Mouse (Mus musculus): ENCODE data around the gene Ercc1. TPM values are rescaled to one million over a fixed set of nuclear protein-coding genes. Genes with fewer than 3 reads are reported as not detected.

The Ercc1 gene
- total RNA-seq, 1 experiment from 2014 or later = 28.0 TPM

- no peak for ATAC-seq (replicated peaks in 1 of 2; ENCODE audit: insufficient read depth in 1 of 2, low FRiP score in 2 of 2, low TSS enrichment in 1 of 2, low read depth in 1 of 2, poor library complexity in 2 of 2, severe bottlenecking in 2 of 2)
These were observed 10.4 kb downstream of the Ercc1 start for GRCm38 (mm10) chr7:19354991-19355390.

- ATAC-seq (replicated peaks in 1 of 2; ENCODE audit: insufficient read depth in 1 of 2, low FRiP score in 2 of 2, low TSS enrichment in 1 of 2, low read depth in 1 of 2, poor library complexity in 2 of 2, severe bottlenecking in 2 of 2) = no peak
These were observed 11.7 kb downstream of the Ercc1 start for GRCm38 (mm10) chr7:19356311-19356710.

GRCm38 (mm10) chr7:19357381-19358375, 13.1 kb downstream of the Ercc1 start:
- ATAC-seq (replicated peaks in 1 of 2; ENCODE audit: insufficient read depth in 1 of 2, low FRiP score in 2 of 2, low TSS enrichment in 1 of 2, low read depth in 1 of 2, poor library complexity in 2 of 2, severe bottlenecking in 2 of 2) = no peak

DNA sequence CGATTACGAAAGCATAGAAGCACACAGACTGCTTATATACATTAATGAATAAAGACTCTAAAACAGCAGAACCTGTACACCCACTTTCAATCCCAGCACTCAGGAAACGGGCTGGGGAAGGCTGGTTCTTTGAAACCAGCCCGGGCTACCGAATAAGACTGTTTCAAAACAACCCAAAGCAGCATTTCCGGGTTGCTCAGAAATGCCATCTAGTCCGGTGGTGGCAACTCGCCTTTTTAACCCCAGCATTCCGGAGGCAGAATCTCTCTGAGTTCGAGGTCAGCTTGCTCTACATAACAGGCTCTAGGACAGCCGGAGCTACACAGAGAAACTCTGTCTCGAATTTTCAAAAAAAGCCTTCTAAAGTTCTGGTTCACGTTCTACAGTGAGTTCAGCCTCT, 14.1 kb downstream of the Ercc1 start:
- no peak for ATAC-seq (replicated peaks in 1 of 2; ENCODE audit: insufficient read depth in 1 of 2, low FRiP score in 2 of 2, low TSS enrichment in 1 of 2, low read depth in 1 of 2, poor library complexity in 2 of 2, severe bottlenecking in 2 of 2)

DNA sequence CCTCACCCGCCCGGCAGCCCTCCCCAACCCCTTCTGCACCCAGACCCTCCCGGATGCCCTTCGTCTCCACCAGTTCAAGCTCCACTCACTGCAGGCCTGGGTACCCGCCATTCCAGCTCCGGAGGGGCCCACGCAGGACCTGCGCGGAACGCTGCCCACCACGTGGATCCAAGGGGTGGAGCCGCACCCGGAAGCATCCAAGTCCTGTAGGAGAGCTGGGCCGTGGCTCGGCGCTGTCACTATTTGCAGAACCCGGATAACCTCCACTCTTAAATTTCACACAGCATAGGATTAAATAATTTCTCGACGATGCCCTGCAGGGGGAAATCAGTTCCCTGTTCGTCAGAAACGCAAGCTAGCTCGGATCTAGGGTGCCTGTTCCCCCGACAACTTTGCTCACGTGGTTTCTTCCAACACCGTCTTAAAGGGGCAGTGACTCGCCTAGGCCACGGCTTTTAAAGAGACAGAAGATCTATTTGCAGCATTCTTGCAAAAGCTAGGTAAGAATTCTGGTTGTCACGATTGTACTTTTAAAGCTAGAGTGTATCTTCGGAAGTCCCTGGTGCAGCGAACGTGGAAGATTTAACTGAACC, 14.8 kb downstream of the Ercc1 start, which contains the start of the genes Cd3eap and Ppp1r13l:
Cd3eap (minus strand) TSS at position 185 of the 593 bp plus-strand sequence.
Ppp1r13l (plus strand) TSS at position 451 of the 593 bp plus-strand sequence.
- ATAC-seq (replicated peaks in 1 of 2; ENCODE audit: insufficient read depth in 1 of 2, low FRiP score in 2 of 2, low TSS enrichment in 1 of 2, low read depth in 1 of 2, poor library complexity in 2 of 2, severe bottlenecking in 2 of 2) = peak; percentile 58 to 68

DNA sequence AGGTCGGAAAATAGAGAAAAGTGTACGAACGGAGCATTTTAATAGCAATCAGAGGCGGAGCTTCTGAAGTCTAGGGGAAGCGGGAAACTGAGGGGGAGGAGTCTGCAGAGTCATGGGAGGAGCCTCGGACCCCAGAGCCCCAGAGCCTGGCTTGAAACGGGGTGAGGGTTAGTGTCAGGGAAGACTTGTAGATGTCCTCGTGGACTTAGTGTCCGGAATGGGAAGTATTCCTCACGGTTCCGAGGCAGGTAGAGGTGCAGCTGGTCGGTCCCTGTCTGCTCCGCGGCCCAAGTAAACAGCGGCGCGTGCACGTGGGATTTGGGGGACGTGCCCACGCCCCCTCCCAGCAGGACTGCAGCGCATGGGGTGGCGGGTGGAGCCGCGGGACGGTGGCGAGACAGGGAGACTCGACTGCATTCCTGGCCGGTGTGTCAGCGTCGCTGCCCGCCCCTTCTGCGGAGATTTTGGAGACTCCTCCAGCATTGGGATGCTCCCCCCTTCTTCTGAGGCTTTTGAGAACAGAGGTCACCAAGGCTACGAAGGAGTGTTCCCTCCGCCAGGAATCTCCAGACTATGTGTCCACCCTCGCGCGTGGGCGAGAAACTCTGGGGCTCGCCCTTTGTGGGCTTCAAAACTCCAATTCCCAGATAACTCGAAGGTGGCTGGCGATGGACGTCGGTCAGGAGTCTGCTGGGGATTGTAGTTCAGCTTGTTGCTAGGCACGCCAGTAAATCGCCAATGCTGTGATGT, 15.5 kb downstream of the Ercc1 start:
- ATAC-seq (replicated peaks in 1 of 2; ENCODE audit: insufficient read depth in 1 of 2, low FRiP score in 2 of 2, low TSS enrichment in 1 of 2, low read depth in 1 of 2, poor library complexity in 2 of 2, severe bottlenecking in 2 of 2) = peak; percentile 56 to 61; a peak in 3 of 4 replicates

- peak; percentile 47 to 65 for ATAC-seq (replicated peaks in 1 of 2; ENCODE audit: insufficient read depth in 1 of 2, low FRiP score in 2 of 2, low TSS enrichment in 1 of 2, low read depth in 1 of 2, poor library complexity in 2 of 2, severe bottlenecking in 2 of 2)
These were observed 16.4 kb downstream of the Ercc1 start for GRCm38 (mm10) chr7:19360944-19361343.

GRCm38 (mm10) chr7:19361720-19362119, 17.1 kb downstream of the Ercc1 start:
- ATAC-seq (replicated peaks in 1 of 2; ENCODE audit: insufficient read depth in 1 of 2, low FRiP score in 2 of 2, low TSS enrichment in 1 of 2, low read depth in 1 of 2, poor library complexity in 2 of 2, severe bottlenecking in 2 of 2) = peak; percentile 19 to 51; a peak in 3 of 4 replicates

GRCm38 (mm10) chr7:19362276-19362675, 17.7 kb downstream of the Ercc1 start:
- ATAC-seq (replicated peaks in 1 of 2; ENCODE audit: insufficient read depth in 1 of 2, low FRiP score in 2 of 2, low TSS enrichment in 1 of 2, low read depth in 1 of 2, poor library complexity in 2 of 2, severe bottlenecking in 2 of 2) = no peak

DNA sequence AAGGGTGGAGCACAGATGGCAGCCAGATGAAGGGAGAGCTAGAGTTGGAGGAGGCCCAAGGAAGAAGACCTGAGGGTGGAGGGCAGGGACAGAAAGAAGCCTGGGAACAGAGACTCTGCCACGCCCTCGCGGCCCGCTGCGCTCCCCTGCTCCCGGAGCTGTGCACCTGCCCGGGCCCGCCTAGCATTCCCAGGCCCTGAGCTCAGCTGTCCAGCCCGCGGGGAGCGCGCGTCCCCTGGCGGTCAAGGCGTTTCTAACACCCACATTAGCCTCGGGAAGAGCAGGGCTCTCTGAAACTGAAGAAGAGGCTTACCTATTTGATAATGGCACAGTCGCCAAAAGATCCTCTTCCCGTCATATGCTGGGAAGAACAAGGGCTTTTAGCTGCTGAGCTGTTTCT, 19.3 kb downstream of the Ercc1 start:
- ATAC-seq (replicated peaks in 1 of 2; ENCODE audit: insufficient read depth in 1 of 2, low FRiP score in 2 of 2, low TSS enrichment in 1 of 2, low read depth in 1 of 2, poor library complexity in 2 of 2, severe bottlenecking in 2 of 2) = 0 out of 4 replicates have a peak, but pooled peaks of 1 of the 2 experiments have one; percentile 28

DNA sequence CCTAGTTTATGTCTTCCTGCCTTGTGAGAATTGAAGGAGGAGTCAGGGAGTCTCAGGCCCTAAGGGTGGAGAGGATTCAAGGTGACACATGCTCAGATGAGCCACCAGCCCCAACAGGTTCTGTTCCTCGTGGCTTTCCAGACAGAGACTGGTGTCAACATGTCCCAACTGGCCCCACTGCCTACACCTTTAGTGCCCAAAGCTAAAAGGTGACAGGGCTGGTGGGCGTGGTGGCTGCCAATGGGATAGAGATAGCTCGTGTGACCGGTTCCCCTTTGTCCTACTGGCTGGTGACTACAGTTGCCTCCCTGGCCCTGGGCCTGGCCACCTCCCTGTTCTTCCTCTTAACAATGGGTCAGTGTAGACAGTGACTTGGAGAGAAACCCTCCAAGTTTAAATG, 20.8 kb downstream of the Ercc1 start:
- no peak for ATAC-seq (replicated peaks in 1 of 2; ENCODE audit: insufficient read depth in 1 of 2, low FRiP score in 2 of 2, low TSS enrichment in 1 of 2, low read depth in 1 of 2, poor library complexity in 2 of 2, severe bottlenecking in 2 of 2)

DNA sequence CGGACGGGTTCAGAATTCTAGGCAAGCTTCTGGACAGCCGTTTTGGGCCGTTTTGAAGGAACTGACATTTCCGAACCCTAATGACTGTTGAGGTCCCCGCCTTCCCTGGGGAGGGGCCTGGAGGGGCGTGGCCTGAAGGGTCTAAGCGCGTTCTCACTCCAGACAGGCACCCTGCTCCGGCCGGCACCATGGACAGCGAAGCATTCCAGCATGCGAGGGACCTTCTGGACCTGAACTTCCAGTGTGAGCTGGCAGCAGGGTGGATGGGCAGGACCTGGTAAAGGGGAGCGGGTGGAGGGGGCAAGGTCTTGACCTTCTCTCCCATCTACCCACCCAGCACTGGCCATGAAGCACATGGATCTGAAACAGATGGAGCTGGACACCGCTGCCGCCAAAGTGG, 23.8 kb downstream of the Ercc1 start:
- no peak for ATAC-seq (replicated peaks in 1 of 2; ENCODE audit: insufficient read depth in 1 of 2, low FRiP score in 2 of 2, low TSS enrichment in 1 of 2, low read depth in 1 of 2, poor library complexity in 2 of 2, severe bottlenecking in 2 of 2)

DNA sequence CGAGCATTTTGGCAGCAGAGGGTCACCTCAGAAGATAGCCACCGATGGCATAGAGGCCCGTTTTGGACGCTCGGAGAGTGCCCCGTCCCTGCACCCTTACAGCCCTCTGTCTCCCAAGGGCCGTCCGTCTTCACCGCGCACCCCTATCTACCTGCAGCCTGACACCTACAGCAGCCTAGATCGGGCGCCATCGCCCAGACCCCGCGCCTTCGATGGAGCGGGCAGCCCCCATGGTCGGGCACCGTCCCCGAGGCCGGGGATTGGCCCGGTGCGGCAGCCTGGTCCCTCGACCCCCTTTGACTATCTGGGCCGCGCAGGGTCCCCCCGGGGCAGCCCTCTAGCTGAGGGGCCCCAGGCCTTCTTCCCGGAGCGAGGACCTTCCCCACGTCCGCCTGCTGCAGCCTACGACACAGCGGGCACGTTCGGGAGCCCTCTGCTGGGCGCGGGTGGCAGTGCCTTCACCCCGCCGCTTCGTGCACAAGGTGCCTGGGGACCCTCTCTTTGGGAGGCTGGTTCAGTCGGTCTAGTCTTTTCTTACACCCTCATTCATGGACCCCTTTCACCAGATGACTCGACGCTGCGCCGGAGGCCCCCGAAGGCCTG, 25.3 kb downstream of the Ercc1 start:
- ATAC-seq (replicated peaks in 1 of 2; ENCODE audit: insufficient read depth in 1 of 2, low FRiP score in 2 of 2, low TSS enrichment in 1 of 2, low read depth in 1 of 2, poor library complexity in 2 of 2, severe bottlenecking in 2 of 2) = peak; percentile 88

GRCm38 (mm10) chr7:19373367-19373766, 28.8 kb downstream of the Ercc1 start:
- ATAC-seq (replicated peaks in 1 of 2; ENCODE audit: insufficient read depth in 1 of 2, low FRiP score in 2 of 2, low TSS enrichment in 1 of 2, low read depth in 1 of 2, poor library complexity in 2 of 2, severe bottlenecking in 2 of 2) = no peak

- no peak for ATAC-seq (replicated peaks in 1 of 2; ENCODE audit: insufficient read depth in 1 of 2, low FRiP score in 2 of 2, low TSS enrichment in 1 of 2, low read depth in 1 of 2, poor library complexity in 2 of 2, severe bottlenecking in 2 of 2)
These were observed 30.8 kb downstream of the Ercc1 start for GRCm38 (mm10) chr7:19375368-19375767.

DNA sequence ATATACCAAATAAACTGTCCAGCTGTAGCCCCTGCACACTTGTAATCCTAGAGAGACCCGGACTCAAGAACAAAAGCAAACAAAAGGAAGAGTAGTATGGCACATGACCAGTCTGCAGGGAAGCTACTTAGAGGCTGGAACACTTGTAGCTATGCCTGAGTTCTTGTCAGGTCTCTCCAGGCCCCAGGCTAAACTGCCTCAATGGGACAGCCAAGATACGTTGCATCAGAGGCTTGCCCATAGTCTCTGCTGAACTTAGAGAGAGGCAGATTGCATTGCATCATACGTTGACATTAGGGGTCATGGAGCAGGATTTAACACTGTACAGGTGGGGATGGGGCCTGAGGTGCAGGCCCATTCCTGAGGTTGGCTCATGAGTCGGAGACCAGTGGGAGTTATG, 31.4 kb downstream of the Ercc1 start:
- no peak for ATAC-seq (replicated peaks in 1 of 2; ENCODE audit: insufficient read depth in 1 of 2, low FRiP score in 2 of 2, low TSS enrichment in 1 of 2, low read depth in 1 of 2, poor library complexity in 2 of 2, severe bottlenecking in 2 of 2)

- no peak for ATAC-seq (replicated peaks in 1 of 2; ENCODE audit: insufficient read depth in 1 of 2, low FRiP score in 2 of 2, low TSS enrichment in 1 of 2, low read depth in 1 of 2, poor library complexity in 2 of 2, severe bottlenecking in 2 of 2)
These were observed 33.5 kb downstream of the Ercc1 start for GRCm38 (mm10) chr7:19378049-19378448.
